Mouse (Mus musculus): ENCODE measurements around the gene Sec13.

GRCm38 (mm10) chr6:113695203-113695602 lies 45.3 kb downstream of the Sec13 start:
- TF ChIP-seq RAD21 (IDR thresholded peaks at IDR 0.05; ENCODE audit: low read depth, low read length) = no peak
- no peak for TF ChIP-seq USF1 (IDR thresholded peaks at IDR 0.05; ENCODE audit: low read depth, low read length)
- TF ChIP-seq CTCF (conservative IDR thresholded peaks at IDR 0.05 in 1 of 2, IDR thresholded peaks at IDR 0.05 in 1 of 2; ENCODE audit: low read depth in 2 of 2, low read length in 2 of 2) = no peak
- no peak for TF ChIP-seq POLR2A (IDR thresholded peaks at IDR 0.05; ENCODE audit: low read depth, low read length)
- no peak for TF ChIP-seq MAZ (IDR thresholded peaks at IDR 0.05; ENCODE audit: low read depth, low read length)
- no peak for TF ChIP-seq MYC (IDR thresholded peaks at IDR 0.05; ENCODE audit: low read depth, low read length)
- no peak for TF ChIP-seq RCOR1 (conservative IDR thresholded peaks at IDR 0.05; ENCODE audit: low read depth, low read length)
- no peak for TF ChIP-seq ETS1 (conservative IDR thresholded peaks at IDR 0.05; ENCODE audit: low read depth, low read length)
- no peak for TF ChIP-seq UBTF (IDR thresholded peaks at IDR 0.05; ENCODE audit: low read depth, low read length)
- no peak for TF ChIP-seq HCFC1 (IDR thresholded peaks at IDR 0.05; ENCODE audit: low read depth, low read length)
- no peak for TF ChIP-seq SMC3 (IDR thresholded peaks at IDR 0.05; ENCODE audit: low read depth, low read length)
- no peak for TF ChIP-seq TCF12 (IDR thresholded peaks at IDR 0.05; ENCODE audit: low read depth, low read length)
